Mouse (Mus musculus): Measurements from ENCODE around the gene Armh1.
"Not testable (repeated sequence)": the region's sequence is repeated elsewhere in the genome, so short reads cannot be mapped to it uniquely, and the experiment has no call there.

The Armh1 gene

DNA sequence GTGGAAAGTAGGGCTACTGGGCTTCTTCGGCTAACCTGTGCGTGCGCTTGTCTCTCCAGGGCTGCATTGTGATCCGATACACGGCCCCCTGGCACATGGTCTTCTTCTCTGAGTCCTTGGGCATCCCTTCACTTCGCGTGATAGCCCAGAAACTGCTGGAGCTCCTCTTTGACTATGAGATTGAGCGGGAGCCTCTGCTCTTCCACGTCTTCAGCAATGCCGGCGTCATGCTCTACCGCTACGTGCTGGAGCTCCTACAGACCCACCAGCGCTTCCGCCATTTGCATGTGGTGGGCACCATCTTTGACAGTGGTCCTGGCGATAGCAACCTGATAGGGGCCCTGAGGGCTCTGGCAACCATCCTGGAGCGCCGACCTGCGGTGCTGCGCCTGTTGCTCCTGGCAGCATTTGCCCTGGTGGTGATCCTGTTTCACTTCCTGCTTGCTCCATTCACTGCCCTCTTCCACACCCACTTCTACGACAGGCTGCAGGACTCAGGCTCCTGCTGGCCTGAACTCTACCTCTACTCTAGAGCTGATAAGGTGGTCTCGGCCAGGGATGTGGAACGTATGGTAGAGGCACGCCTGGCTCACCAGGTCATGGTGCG is 16.0 kb upstream of the Armh1 start:
- no peak for DNase-seq (ENCODE audit: low spot score)

DNA sequence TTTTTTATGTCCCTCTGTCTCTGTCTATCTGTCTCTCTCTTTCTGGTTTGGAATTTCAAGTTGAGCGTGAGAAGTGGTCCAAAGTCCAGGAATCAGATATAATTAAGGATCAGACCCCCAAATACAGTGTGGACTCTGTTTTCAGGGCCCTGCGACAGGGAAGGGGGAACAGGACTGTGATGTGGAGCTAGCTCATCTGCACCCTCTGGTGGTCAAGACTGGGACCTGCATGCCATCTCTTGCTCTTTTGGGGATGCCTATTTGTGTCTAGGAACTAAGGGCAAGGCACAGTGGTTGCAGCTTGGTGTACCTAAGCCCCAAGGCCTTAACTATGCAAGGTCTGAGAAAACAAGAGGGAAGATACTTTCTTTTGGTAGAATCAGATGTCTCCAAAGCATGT is 15.4 kb upstream of the Armh1 start:
- DNase-seq (ENCODE audit: low spot score) = no peak

DNA sequence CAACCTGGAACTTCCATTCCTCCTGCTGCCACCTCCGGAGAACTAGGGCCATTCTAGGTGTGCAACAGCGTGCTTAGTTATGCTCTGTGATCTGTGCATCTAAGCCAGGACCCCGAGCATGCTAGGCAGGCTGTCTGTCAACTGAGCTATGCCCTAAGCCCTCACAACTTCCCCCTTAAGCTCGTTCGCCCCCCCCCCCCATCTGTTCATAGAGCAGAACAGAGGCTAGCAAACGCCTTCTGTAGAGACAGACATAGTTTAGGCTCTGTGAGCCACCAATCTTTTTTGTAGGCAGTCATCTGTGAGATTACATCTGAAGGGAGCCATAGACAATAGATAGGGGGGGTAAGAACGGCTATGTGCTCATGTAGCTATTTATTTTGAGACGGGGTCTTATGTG is 11.1 kb upstream of the Armh1 start:
- no peak for DNase-seq (ENCODE audit: low spot score)

DNA sequence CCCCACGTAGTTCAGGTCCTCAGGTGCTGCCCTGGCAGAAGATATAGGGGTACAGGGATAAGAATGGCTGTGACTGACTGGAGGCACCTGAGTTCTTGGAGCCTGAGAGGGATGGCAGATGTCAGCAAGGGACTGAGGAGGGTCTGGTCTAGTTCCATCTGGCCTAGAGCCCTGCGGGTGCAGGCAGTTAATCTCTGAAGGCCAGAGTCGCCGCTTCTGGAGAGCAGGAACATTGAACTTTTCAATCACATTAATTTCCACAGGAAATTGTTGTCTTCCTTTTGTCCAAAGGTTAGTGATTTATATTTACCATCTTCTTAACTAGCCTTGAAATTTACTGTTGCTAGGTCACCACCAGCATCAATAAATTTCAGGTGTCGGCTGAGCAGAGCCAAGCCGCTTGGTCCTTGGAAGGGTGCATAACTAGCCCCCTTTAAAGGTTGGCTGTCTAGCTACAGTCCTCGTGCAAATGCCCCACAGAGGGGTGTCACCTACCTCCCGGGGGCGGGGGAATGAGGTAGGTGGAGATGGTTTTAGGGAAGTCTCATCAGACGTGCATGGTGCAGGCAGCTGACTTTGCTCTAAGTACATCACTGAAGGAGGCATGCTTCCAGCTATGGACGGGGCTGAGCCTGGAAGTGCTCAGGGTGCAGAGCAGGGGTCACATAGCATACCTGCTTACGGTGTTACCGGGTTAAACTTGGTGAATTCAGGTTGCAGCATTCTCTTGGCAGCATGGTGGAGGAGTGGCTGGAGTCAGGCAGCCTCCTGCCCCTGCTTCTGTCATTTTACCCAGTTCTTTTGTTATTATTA is 10.4 kb upstream of the Armh1 start:
- DNase-seq (ENCODE audit: low spot score) = no peak

DNA sequence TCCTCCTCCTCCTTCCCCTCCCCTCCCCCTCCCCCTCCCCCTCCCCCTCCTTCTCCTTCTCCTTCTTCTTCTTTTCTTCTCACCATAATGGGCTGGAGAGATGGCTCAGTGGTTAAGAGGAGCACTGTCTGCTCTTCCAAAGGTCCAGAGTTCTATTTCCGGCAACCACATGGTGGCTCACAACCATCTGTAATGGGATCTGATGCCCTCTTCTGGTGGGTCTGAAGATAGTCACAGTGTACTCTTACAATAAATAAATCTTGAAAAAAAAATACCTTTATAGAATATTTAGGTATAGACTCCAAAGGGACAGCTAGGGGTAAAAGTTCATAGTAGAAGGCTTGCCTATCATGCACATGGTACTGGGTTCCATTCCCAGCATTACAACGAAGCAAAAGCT is 9.3 kb upstream of the Armh1 start:
- DNase-seq (ENCODE audit: low spot score) = no peak

DNA sequence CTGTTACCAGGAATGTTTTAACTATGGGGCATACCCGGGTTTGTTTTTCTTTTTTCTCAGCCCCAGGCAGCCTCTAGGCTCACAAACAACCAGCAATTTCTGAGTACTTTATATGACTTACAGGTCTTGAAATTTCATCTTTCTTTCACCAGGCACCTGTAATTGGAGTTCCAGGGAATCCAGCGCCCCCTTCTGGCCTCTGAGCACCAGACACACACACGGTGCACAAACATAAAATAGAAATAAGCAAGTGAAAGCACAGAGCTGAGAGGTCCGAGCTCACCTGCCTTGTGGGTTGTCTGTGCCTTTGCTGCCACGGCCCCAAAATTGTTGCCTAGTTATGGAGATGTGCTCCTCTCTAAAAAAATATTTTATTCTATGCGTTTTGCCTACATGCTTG is 8.0 kb upstream of the Armh1 start:
- DNase-seq (ENCODE audit: low spot score) = not testable (repeated sequence)

DNA sequence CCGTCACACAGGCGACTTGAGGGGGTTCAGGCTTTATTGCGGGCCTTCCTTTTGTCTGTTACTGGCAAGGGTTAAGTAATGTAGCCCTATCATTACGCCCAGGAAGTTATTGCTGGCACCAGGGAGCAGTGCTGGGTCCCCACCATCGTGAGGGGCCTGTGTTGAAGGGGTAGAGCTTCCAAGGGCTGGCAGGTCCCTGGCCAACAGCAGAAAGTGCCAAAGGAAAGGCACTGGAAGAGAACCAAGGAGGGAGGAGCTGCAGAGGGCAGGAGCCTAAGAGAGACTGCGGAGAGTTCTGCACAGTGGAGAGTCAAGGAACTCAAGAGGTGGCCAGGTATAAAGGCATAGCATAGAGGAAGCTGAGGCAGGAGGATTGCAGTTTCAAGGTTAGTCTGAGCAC is 2.7 kb upstream of the Armh1 start:
- DNase-seq (ENCODE audit: low spot score) = no peak

DNA sequence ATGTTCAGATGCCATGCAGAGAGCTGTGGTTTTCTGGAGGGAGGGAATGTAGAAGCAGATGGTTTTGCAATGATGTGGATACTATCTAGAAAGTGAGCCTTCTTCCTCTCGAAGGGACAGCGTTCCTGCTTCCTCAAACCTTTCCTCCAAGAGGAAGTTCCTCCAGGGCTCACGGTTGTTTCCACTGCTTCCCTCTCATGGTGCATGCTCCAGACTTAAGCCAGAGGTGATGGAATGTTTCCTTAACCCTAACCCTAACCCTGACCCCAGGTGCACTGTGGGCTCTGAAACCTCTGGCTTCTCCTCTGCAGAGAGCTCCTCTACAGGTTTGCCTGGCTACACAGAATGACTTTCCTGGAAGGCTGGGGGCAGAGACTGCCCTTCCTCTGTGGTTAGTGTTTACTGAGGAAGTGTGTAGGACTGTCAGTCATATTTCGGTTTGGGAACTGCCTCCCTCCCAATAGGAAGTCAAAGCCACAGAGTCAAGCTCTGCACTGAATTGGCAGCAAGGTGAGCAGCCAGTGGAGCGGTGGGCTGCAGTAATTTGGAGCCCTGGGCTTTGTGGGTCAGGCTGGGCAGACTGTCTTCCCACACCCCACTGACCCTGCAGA is 2.2 kb upstream of the Armh1 start:
- no peak for DNase-seq (ENCODE audit: low spot score)

DNA sequence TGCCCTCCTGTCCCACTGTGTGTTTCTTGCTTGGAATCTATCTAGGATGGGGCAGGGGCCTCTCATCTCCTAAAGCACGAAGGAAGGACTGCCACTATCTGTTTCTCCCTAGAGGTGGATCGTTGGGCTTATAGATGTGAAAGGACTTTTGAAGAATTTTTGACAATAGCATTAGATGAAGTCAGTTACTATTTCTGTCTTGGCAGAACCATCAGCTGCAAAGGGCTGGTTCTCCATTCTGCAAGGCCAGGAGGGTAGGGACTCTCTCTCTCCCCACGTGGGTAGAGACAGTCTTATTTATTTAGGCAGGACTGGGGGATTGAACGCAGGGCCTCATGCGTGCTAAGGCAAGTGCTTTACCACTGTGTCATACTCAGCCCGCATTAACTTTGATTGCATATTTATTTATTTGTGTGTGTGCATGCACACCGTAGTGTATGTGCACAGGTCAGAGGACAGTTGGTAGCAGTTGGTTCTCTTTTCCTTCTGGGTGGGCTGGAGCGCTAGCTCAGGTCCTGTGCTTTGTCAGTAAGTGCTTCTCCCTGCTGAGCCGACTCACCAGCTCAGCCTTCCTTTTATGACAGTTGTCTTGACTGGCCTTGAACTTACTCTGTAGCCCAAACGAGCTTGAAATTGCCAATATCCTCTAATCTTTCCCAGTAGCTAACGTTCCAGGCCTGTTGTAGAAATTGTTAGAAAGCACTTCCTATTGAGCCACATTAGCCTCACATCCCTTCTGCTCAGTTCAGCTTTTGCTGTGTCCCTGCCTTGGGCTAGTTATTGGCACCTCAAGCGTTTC is 1.5 kb upstream of the Armh1 start:
- DNase-seq (ENCODE audit: low spot score) = no peak

DNA sequence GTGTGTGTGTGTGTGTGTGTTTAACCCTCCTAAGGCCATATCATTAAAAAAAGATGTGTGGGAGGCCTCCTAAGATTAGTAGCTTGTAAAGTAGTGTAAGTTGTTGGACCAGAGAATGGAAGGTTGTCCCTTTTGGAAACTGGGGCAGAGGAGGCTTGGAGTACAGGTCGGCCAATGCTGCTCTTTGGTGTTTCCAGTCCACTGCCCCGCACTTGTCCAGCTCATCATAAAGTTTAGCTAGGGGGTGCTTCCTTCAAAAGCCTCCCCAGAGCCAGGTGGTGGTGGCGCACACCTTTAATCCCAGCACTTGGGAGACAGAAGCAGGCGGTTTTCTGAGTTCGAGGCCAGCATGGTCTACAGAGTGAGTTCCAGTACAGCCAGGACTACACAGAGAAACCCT is 830 bp upstream of the Armh1 start:
- no peak for DNase-seq (ENCODE audit: low spot score)

DNA sequence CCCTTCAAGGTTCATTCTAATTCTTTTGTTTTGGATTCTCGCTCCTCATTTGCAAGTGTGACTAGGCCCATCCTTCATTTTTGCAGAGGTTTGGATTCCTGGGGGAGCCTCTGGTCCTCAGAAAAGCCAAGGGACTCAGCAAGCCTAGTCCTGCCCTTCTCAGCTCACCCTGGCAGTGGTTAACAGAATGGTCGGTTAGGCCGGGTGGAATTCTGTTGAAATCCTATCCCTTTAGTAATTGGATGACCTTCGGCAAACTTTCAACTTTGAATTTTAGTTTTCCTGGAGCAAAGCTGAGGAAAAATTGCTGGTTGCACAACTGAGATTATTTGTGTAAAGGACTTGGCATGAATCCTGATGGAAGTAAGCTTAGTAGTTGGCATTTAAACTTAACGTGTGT is 426 bp upstream of the Armh1 start:
- no peak for DNase-seq (ENCODE audit: low spot score)

DNA sequence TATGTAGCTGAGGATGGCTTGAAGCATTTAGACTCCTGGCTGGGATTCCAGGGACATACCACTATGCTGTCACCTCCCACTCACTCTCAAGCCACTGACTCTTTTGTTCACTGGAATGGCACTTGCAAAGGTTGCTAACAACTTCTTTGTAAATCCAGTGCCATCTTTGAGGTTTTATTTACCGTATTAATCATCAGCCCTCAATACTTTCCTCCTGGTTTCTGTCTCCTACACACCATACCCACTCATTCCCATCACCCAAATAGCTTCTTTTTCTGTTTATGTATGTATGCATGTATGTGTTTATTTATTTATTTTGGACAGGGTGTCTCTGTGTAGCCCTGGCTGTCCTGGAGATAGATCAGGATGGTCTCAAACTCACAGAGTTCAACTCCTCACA is 943 bp downstream of the Armh1 start:
- DNase-seq (ENCODE audit: low spot score) = no peak

DNA sequence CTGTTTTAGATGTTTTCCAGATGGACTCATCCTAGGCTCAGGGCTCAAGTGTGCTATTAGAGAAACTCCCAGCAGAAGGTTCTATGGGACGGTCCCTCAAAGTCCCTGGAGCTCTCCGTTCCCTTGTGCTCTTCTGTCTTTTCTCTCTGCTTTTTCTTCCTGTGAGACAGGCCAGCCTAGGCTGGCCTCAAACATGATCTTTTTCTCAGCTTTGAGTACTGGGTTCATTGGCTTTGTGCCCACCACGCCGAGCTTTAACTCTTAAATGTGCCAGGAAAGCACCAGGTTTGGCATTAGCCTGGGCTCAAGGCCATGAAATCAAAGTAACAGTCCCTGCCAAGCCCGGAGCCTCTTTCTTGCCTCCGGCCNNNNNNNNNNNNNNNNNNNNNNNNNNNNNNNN is 11.1 kb downstream of the Armh1 start:
- no peak for DNase-seq (ENCODE audit: low spot score)

DNA sequence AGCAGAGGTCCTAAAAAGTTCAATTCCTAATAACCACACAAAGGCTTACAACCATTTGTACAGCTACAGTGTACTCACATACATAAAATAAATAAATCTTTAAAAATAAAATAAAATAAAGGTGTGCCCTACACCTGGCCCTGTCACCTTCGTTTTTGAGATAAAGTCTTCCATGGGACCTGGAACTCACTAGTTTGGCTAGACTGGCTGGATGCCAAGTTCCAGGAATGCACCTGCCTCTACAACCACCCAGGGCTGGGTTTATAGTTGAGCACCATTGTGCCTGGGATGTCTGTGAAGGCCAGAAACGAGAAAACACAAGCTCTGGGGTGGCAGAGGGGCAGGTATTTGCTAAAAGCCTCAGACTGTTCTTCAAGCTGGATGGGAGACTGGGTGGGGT is 12.8 kb downstream of the Armh1 start:
- no peak for DNase-seq (ENCODE audit: low spot score)

DNA sequence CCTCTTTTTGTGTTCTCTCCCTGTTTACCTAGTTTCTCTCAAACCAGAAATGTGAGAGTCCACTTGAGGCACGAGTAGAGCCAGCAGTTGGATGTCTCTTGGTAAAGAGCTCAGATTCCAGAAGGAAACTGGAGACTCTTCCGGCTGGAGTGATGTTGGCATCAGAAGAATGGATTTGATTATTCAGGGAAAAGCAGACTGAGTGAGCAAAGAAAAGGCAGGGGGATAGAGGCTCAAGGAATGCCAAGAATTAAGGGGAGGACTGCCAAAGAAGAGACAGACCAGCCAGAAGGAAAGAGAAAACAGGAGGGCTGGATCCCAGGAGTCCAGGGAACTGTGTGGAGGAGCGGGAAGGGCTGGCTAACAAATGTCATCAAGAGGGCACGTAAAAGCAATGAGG is 16.1 kb downstream of the Armh1 start:
- no peak for DNase-seq (ENCODE audit: low spot score)

DNA sequence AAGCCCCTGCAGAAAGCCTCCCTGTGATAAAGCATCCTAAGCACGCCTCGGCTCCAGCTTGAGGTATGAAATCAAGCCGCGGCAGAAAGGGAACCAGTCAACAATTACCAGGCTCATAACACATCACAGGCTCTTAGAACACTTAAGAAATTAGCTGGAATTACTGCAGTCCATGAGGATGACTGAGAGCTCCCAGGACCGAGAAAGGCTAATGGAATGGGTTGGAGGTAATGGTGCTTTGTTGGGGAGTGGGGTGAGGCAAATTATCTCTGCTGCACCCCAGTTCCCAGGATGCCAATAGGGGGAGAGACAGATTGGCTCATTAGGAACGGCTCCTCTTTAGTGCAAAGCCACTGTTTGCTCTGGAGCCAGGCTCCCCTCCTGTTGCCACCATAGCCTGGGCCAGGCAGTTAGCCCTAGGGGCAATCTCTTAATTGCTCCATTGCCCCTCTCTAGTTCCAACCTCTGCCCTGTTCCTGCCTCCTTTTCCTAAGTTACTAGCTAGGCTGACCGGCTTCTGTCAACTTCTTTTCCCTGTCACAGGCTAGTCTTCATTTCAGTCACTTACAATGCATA is 17.7 kb downstream of the Armh1 start:
- DNase-seq (ENCODE audit: low spot score) = no peak

DNA sequence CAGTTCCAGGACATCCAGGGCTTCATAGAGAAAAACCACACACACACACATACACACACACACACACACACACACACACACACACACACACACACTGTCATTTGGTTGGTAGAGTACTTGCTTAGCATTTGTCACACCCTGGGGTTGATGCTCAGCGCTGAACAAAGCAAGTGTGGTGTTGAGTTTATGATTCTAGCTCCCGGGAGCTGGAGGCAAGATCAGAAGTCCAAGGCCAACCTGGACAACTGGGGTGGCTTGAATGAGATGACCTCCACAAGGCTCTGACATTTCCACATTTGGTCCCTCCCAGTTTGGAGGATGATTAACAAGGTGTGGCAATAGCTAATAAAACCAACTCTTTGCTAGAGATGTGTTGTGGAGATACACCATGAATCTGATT is 20.7 kb downstream of the Armh1 start:
- no peak for DNase-seq (ENCODE audit: low spot score)

DNA sequence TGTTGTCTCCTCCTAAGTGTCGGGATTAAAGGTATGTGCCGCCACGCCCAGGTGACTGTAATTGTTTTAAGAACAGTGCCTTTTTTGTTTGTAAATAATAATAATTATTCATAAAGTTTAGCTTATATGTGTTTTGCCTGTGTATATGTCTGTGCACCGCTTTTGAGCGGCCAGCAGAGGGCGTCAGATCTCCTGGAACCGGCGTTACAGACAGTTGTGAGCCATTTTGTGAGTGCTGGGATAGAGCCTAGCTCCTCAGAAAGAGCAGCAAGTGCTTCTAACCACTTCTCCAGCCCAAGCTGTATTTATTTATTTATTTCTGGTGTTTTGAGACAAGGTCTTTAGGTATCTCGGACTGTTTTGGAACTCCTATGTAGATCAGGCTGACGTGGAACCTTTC is 21.6 kb downstream of the Armh1 start:
- no peak for DNase-seq (ENCODE audit: low spot score)

DNA sequence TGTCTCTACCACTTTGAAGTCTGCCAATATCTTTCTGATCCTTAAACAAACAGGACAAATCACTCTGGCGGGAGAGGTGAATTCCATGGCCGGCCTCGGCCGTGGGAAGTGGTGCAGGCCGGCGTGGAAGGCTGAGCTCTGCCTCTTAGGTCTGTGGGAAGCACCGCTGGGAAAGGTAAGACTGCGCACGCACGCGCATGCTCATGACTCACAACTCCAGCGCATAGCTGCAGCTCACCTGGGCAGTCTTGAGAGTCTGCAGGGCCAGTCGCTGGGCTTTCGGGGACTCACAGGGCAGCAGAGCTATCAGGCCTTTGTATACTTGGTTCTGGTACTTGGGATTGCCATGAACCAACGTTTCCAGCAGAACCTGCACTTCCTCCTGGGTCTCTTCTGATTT is 22.3 kb downstream of the Armh1 start:
- no peak for DNase-seq (ENCODE audit: low spot score)

DNA sequence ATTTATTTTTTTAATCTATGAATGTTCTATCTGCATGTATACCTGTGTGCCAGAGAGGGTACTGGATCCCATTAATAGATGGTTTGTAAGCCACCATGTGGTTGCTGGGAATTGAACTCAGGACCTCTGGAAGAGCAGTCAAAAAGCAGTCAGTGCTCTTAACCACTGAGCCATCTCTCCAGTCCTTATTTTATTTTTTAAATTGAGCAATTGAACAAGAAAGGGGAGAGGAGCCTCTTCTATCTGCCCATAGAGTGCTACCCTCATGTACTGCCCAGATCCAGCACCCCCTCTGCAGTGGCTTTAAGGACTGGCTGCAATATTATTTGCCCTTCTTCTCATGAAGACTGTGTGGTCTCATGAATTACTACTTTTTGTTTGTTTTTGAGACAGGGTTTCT is 26.7 kb downstream of the Armh1 start:
- DNase-seq (ENCODE audit: low spot score) = no peak

DNA sequence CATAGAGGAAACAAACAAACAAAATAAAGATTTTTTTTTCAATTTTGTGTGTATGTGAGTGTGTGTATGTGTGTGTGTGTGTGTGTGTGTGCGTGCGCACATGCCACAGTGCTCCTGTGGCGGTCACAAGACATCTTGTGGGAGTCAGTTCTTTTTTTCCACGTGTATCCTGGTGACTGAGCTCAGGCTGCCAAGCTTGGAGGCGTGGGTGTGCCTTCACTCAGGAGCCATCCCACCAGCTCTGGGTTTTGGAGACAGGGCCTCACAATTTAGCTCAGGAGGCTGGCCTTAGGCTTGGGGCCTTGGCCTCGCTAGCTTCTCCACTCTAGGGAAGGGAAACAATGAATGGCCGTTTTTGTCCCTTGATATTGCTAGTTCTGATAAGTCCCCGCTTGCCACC is 27.8 kb downstream of the Armh1 start:
- no peak for DNase-seq (ENCODE audit: low spot score)

DNA sequence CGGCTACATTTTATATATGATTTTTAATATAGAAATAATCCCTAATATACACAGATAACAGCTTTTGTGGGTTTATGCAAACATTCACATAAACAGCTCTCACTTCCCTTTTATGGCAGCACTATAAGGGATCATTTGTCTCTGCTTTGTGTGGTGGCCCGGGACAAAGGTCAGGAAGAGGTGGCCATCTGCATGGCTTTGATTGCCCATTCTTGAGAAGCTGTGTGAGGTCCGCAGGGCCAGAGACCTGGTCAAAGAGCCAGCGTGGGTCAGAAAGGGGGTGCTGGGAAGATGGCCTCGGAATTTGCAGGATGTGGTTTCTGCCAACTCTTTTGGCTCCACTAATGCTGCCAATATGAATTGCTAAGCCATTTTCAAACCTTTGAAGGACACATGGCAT is 28.9 kb downstream of the Armh1 start:
- DNase-seq (ENCODE audit: low spot score) = no peak

DNA sequence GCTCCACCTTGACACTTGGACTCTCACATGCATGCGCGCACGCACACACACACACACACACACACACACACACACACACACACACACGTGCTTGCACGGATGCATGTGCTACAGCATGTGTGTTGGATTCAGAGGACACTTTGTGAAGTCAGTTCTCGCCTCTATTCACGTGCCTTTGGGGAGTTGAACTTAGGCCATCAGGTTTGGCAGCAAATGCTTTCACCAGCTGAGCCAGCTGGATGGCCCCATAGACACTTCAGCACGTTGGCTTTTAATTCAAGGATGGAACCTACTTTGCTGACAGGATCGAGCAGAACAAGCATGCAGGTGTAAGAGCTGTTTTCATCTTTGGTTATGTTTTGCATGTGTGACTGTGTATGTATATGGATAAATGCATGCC is 30.1 kb downstream of the Armh1 start:
- DNase-seq (ENCODE audit: low spot score) = no peak
